Mouse (Mus musculus) liver, postnatal 0 days (tissue): ENCODE data around the gene Bglap. TPM values are rescaled to one million over a fixed set of nuclear protein-coding genes. Genes with fewer than 3 reads are reported as not detected.
"Not testable (repeated sequence)": the region's sequence is repeated elsewhere in the genome, so short reads cannot be mapped to it uniquely, and the experiment has no call there.

ENCODE experiments used
- ATAC-seq: fragments of 200-750 bp; cut with Nextera tagmentation; 2 replicates; pipeline ENCODE4 v1.8.0; 2017; ENCODE audit warnings: mild to moderate bottlenecking, moderate library complexity
- DNase-seq: peaks from one replicate; pipeline ENCODE4 v3.0.0-alpha.2; 2016
- H3K27ac ChIP-seq: fragments of 300-500 bp; sonication (generic); 2 replicates; pipeline ENCODE4 v1.5.1; 2014; ENCODE audit warnings: antibody characterized with exemption, moderate library complexity, mild to moderate bottlenecking, low read depth
- H3K27me3 ChIP-seq: fragments of 300-500 bp; sonication (generic); 2 replicates; pipeline ENCODE4 v1.6.1; 2014; ENCODE audit warnings: low read length, control low read depth, mixed read lengths; ENCODE audit not compliant: insufficient read depth
- H3K36me3 ChIP-seq: fragments of 300-500 bp; sonication (generic); replicated peaks from 2 replicates; pipeline ENCODE4 v1.6.1; 2014; ENCODE audit warnings: mild to moderate bottlenecking, control low read depth, low read length, moderate library complexity, mixed read lengths; ENCODE audit not compliant: insufficient read depth
- H3K4me1 ChIP-seq: fragments of 300-500 bp; sonication (generic); 2 replicates; pipeline ENCODE4 v1.6.1; 2014; ENCODE audit warnings: antibody characterized with exemption, mild to moderate bottlenecking, control low read depth; ENCODE audit not compliant: insufficient read depth
- H3K4me2 ChIP-seq: fragments of 300-500 bp; sonication (generic); 2 replicates; pipeline ENCODE4 v1.6.1; 2014; ENCODE audit warnings: low read depth, mild to moderate bottlenecking, low read length, moderate library complexity, mixed read lengths
- H3K4me3 ChIP-seq: fragments of 300-500 bp; sonication (generic); 2 replicates; pipeline ENCODE4 v1.5.1; 2014; ENCODE audit warnings: low read depth, low read length
- H3K9ac ChIP-seq: fragments of 300-500 bp; sonication (generic); replicated peaks from 2 replicates; pipeline ENCODE4 v1.6.1; 2014; ENCODE audit warnings: mild to moderate bottlenecking, moderate library complexity
- H3K9me3 ChIP-seq: fragments of 300-500 bp; sonication (generic); 2 replicates; pipeline ENCODE4 v1.6.1; 2016; ENCODE audit warnings: mild to moderate bottlenecking, control low read depth, low read length, mixed read lengths
- CTCF ChIP-seq: sonication (generic); IDR thresholded peaks from 2 replicates; pipeline ENCODE4 v1.5.1; 2016; ENCODE audit warnings: antibody characterized with exemption, low read depth
- EP300 ChIP-seq: IDR thresholded peaks from 2 replicates; pipeline ENCODE4 v1.6.1; 2016; ENCODE audit warnings: antibody characterized with exemption, low read depth, mild to moderate bottlenecking
- WGBS: fragments of 180-500 bp; shearing (Covaris S2); extraction: QIAGEN DNeasy Blood & Tissue Kit; methylation state at CpG from one replicate; pipeline ENCODE4 v1.1.7; 2014; ENCODE audit not compliant: insufficient replicate concordance; 5-methylcytosine and 5-hydroxymethylcytosine counted together
- polyA plus RNA-seq: library from polyadenylated mRNA; unstranded; fragments of >200 nt; fragmentation: Nextera tagmentation; extraction: Ambion mirVana; gene quantifications from 2 replicates; pipeline ENCODE4 v1.2.1, GENCODE M21; 2015

Bglap gene
- polyA plus RNA-seq, 1 experiment from 2014 or later: not detected

GRCm38 (mm10) chr3:88375750-88376626 is 8.3 kb downstream of the Bglap start:
- not testable (repeated sequence) for H3K9me3 ChIP-seq, H3K4me2 ChIP-seq, H3K27ac ChIP-seq, H3K4me1 ChIP-seq, H3K4me3 ChIP-seq, H3K9ac ChIP-seq, H3K36me3 ChIP-seq, H3K27me3 ChIP-seq
- DNase-seq (peak; percentile 58), ATAC-seq (peak; percentile 85)
- WGBS: 9% methylated on average over 17 of the region's 19 CpGs

- H3K27ac ChIP-seq, H3K4me2 ChIP-seq, ATAC-seq, H3K27me3 ChIP-seq, H3K4me1 ChIP-seq, H3K9me3 ChIP-seq, H3K4me3 ChIP-seq, DNase-seq, H3K36me3 ChIP-seq, H3K9ac ChIP-seq: not testable (repeated sequence)
- 83% methylated on average over 9 of the region's 9 CpGs for WGBS
These were observed 11.6 kb downstream of the Bglap start, which contains the start of gene Bglap3 for GRCm38 (mm10) chr3:88372643-88373042. TSS of gene Bglap3 (minus strand) at chr3:88372743.

GRCm38 (mm10) chr3:88368511-88368910 is 15.8 kb downstream of the Bglap start:
- H3K36me3 ChIP-seq, H3K4me3 ChIP-seq, H3K9me3 ChIP-seq, DNase-seq, H3K4me2 ChIP-seq, ATAC-seq, H3K27ac ChIP-seq, H3K9ac ChIP-seq: not testable (repeated sequence)
- H3K27me3 ChIP-seq: peaks cover 14% of the 10 kb centered on the region
- peaks cover 16% of the 10 kb centered on the region for H3K4me1 ChIP-seq
- WGBS: 88% methylated on average over 7 of the region's 7 CpGs

- H3K27ac ChIP-seq, ATAC-seq, H3K36me3 ChIP-seq, H3K9me3 ChIP-seq, H3K9ac ChIP-seq, DNase-seq, H3K4me2 ChIP-seq, H3K4me3 ChIP-seq: not testable (repeated sequence)
- Histone ChIP-seq H3K4me1 (peaks cover 22% of the 10 kb centered on the region), H3K27me3 (peaks cover 14% of the 10 kb centered on the region)
- WGBS: 60% methylated on average over 3 of the region's 7 CpGs
These were observed 16.7 kb downstream of the Bglap start for GRCm38 (mm10) chr3:88367517-88367916.

- not testable (repeated sequence) for H3K9ac ChIP-seq, H3K36me3 ChIP-seq, H3K27ac ChIP-seq, H3K9me3 ChIP-seq
- Histone ChIP-seq H3K4me1 (peaks cover 22% of the 10 kb centered on the region), H3K27me3 (peaks cover 14% of the 10 kb centered on the region), H3K4me2 (peak overlapping the region; percentile 42; the same call in 1 of the 2 replicates), H3K4me3 (0 out of 2 replicates have a peak overlapping the region, but pooled peaks have one; percentile 10)
- peak; percentile 45 for DNase-seq
- WGBS: 9% methylated on average over 20 of the region's 22 CpGs
- peak; percentile 43 for ATAC-seq
These were observed 17.3 kb downstream of the Bglap start for GRCm38 (mm10) chr3:88366830-88367428.

GRCm38 (mm10) chr3:88365705-88366361 is 18.4 kb downstream of the Bglap start:
- ATAC-seq: no peak
- peaks cover 20% of the 10 kb centered on the region for H3K36me3 ChIP-seq
- H3K4me2 ChIP-seq: peak overlapping the region; percentile 32
- H3K27me3 ChIP-seq: peaks cover 14% of the 10 kb centered on the region
- H3K9me3 ChIP-seq: no peaks in the 10 kb centered on the region
- WGBS: 42% methylated on average over 34 of the region's 34 CpGs
- no peak overlapping the region for H3K27ac ChIP-seq
- no peak overlapping the region for H3K4me3 ChIP-seq
- no peak for DNase-seq
- no peak overlapping the region for H3K9ac ChIP-seq
- TF ChIP-seq EP300: no peak
- no peak for TF ChIP-seq CTCF
- H3K4me1 ChIP-seq: peaks cover 22% of the 10 kb centered on the region
